Mouse (Mus musculus): ENCODE measurements around the gene Sat2.

Sat2 gene

DNA sequence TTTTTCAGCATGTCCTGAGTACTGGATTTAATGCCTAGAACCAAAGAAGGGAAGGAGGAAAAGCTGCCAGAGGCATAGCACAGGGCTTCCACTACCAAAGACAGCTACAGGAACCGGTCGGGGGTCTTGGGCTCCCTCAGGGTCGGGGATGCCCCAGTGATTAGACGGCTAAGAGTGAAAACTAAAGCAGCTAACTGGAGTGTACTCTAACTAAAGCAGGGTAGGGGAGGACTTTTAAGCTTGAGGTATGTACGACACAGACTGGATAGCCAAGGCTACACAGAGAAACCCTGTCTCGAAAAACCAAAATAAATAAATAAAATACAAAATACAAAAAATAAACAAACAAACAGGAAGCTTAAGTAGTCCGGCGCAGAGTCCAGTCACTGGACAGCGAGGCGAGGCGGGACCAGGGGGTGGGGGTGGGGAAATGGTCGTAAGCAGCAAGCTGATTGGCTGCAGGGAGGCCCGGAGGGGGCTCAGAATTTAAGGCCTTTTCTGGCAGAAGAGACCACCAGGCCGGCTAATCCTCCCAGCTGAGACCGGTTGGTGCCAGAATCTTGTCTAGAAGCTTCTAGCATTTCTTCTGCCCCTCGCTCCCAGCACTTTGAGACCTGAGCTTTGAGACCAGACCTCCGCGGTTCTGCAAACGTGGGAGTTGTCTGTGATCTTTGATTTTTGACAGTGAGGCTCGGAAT, at the start of gene Sat2:
Gene Sat2 (plus strand): TSS at position 454 of the 698 bp plus-strand sequence.
- DNase-seq (ENCODE audit: extremely low read depth, low read depth, low spot score) = no peak

DNA sequence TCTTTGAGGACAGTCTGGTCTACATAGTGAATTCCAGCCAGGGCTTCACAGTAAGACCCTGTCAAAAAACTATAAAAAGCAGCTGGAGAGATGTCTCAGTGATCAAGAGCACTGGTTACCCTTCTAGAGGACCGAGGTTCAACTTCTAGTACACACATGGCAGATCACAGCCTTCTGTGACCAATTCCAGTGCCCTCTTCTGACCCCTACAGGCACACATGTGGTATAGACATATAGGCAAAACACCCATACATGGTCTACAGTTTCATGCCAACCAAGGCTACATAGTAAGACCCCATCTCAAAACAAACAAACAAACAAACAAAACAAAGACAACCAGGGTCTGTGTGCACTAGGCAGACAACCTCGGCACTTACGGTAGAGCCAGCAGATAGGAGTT, 46.6 kb upstream of the Sat2 start:
- DNase-seq (ENCODE audit: extremely low read depth, low read depth, low spot score) = no peak

DNA sequence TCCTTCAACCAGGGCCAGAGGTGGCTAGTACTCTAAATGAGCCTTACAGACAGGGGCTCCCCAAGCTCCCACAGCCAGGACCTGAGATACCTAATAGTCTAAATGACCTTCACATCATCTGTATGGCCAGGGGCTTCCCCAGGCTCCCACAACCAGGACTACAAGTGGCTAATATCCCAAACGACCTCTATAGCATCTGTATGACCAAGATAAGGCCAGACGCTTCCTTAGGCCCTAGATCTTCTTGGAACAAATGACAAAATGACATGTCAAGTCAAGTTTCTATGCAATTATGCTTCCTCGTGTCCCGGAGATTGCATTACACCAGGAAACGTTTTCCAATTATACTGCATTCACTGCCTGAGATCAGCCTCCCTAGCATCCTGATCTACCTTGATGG, 45.5 kb upstream of the Sat2 start:
- no peak for DNase-seq (ENCODE audit: extremely low read depth, low read depth, low spot score)

DNA sequence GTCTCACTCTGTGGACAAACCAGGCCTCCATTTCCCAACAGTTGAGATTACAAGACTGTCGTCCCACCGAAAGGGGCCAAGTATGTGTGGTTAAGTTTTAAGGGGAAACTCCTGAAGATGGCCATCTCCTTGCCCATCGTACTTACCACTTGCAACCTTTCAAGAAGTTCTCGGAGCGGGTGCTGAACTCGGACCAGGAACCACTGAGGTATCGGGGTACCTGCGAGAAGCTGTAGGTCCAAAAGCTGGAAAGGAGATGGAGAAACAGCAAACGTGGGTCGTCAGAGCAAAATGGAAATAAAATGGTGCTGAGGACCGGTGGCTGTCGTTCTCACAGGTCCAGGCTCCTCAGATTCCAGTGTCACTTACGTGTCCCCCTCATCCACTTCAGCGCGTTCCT, 43.5 kb upstream of the Sat2 start:
- no peak for DNase-seq (ENCODE audit: extremely low read depth, low read depth, low spot score)

DNA sequence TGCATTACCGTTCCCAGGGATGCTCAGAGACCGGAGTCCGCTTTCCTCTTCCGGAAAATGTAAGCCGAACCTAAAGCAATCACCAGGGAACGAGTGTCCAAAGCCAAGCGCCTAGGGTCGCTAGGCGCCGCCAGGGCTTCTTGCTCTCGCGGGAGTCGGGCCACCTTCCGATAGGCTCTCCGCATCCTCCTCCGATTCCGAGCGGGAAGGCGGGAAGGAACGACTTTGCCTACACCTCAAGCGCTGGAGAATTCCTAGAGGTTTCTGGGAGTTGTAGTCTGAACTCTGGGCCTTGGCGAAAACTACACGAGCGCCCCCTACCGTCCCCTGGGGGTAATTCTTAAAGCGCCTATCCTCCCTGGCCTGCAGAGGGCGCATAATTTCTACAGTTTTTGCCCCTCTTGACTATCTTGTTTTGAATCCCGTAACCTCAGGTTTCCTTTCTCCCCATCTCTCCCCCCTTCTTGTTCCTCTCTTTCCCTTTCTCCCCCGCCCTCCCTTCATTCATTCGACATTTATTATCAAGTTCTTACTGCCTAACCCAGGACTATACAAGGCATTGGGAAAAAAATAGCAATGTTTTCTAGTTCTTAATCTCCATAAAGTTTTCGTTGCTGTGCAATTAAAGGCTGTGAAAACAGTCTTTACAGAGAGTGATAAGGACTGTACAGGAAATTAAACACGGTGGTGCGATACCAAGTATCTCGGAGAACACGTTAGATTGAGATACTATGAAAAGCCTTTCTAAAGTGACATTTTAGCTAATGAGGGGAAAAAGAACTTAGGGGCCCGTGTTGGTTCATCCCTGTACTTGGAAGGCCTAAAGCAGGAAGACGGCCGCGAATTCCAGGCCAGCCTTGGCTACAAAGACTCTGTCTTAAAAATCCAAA, 42.5 kb upstream of the Sat2 start:
- peak; percentile 83 for DNase-seq (ENCODE audit: extremely low read depth, low read depth, low spot score)

DNA sequence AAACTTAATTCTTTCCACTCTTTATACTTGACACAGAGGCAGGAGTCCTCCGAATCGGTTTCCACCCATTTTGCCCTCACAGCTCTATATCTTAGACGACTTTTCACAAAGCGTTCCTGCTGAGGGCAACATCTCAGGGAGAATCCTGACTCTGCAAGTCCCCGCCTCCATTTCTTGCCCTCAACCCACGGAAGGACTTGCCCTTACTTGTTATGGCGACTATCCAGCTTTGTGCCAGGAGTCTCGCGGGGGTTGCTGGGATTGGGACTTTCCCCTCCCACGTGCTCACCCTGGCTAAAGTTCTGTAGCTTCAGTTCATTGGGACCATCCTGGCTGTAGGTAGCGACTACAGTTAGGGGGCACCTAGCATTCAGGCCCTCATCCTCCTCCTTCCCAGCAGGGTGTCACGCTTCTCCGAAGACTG, 41.7 kb upstream of the Sat2 start, which contains the start of the genes Wrap53 and Trp53:
Gene Wrap53 (minus strand): TSS at position 165 of the 424 bp plus-strand sequence.
Gene Trp53 (plus strand): TSS at position 269 of the 424 bp plus-strand sequence.
- DNase-seq (ENCODE audit: extremely low read depth, low read depth, low spot score) = peak; percentile 62

DNA sequence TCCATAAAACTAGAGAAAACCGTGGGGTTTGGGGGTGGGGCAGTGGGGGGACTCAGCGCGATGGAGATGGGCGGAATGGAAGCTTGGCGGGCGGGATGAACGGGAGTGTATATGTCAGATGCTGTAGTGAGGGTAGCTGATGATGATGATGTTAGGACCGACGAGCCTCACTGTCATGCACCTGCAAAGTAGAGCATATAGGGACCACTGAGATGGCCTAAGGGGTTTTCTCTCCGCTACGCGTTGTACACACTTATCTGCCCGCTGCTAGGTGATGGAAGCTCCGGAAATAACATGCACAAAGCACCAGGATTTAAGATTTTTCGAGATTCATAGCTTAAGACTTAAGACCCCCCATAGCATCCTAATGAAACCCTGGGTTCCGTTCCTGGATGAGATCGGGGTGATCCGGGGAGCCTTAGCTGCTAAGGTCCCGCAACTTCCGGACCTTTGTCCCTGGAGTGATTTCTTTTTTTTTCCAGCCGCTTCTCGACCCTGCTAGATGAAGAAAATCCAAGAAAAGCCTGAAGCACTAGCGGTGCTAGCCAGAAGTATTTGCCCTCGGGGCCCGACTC, 41.2 kb upstream of the Sat2 start:
- no peak for DNase-seq (ENCODE audit: extremely low read depth, low read depth, low spot score)

DNA sequence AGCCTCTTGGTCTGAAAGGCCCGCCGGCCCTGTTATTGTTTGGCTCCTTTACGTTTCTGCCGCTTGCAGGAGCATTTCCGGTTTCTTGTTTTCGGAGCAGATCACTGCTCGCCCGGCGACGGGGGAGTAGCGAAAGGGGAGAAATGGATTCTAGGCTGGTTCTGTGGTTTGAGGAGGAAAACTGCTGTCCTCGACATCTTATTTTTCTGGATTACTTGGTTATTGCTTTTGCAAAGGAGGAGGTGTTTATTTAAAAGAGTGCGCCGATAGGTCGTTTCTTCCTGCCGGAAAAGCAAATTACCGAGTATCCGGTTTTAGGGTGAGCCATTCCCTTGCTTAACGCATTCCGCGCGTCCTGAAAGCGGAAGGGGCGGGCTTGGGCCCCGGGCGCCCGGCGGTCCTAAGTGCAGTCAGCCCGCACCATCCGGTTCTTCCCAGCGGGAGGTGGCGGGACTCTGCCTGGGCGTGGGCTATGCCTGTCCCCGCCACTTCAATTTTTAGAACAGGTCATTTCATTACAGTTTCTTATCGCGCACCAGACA, 40.6 kb upstream of the Sat2 start:
- peak; percentile 64 for DNase-seq (ENCODE audit: extremely low read depth, low read depth, low spot score)

DNA sequence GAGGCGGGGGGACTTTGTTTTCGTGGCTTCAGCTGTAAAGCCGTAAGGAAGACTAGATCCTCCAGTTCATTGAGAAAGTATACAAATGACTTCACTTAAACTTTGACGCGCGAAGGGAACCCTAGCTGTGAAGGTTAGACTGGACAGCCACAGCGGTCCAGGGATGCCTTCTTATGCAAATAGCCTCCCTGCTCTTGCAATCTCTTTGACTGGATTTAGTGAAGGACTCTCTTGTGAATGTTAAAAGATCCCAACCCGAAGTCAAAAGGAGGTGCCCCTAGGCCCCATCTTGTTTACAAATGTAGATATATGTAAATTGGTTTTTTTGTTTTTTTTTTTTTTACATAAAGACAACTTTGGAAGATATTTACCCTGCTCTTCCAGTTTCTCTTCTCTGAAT, 40.0 kb upstream of the Sat2 start:
- DNase-seq (ENCODE audit: extremely low read depth, low read depth, low spot score) = no peak

DNA sequence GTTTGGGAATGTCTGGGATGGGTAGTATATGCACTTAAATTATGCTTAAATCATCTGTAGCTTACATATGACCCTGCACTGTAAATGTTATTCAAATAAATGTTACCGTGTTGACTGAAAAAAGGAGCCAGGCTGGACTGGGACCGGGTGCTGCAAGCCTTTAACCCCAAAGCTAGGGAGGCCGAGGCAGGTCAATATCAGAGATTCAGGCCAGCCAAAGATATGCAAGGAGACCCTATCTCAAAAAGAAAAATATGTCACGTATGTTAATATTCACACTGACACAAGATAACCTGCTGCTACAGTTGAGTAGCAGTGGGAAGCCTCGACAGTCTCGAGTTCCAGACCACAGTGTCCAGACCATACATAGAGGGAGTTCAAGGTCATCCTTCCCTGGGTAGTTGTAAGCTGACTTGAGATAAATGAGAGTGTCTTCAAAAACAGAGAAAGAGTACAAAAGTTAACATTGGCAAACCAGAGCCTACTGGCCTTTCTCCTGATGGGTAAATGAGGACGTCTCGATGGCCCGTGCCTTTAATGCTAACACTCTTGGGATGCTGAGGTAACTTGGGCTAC, 39.5 kb upstream of the Sat2 start:
- no peak for DNase-seq (ENCODE audit: extremely low read depth, low read depth, low spot score)

DNA sequence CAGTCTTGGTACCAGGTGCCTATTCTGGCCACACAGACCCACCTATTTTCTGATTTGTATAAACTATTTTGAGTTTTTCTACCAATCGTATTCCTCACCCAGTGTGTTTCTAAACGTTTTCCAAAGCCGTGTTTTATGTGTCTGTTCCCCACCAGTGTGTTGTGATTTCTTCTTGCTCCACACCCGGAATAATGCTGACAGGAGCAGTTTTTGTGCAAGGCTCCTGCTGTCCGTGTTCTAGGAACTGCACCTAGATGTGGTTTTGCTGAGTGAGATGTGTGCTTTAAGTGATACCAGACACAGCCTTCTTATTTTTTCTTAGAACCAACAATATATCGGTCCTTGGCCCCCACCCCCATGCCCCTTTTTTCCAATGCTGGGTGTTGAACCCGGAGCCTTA, 37.8 kb upstream of the Sat2 start:
- DNase-seq (ENCODE audit: extremely low read depth, low read depth, low spot score) = no peak

DNA sequence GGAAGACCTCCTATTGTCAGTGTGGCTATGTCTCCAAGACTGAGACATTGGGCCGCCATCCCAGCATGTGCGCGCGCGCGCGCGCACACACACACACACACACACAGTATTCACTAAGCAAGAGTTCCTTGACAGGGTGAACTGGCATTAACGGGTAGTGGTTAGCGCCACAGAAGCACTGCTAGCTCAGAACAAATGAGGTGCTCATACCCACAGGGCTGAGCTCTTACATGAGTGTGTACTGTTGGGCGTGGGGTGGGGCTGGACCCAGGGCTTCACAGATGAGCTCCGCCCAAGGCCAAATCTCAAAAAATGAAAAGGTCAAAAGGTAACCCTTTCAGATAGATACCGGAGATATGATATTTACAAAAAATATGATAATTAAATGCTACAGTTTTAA, 36.9 kb upstream of the Sat2 start:
- no peak for DNase-seq (ENCODE audit: extremely low read depth, low read depth, low spot score)

DNA sequence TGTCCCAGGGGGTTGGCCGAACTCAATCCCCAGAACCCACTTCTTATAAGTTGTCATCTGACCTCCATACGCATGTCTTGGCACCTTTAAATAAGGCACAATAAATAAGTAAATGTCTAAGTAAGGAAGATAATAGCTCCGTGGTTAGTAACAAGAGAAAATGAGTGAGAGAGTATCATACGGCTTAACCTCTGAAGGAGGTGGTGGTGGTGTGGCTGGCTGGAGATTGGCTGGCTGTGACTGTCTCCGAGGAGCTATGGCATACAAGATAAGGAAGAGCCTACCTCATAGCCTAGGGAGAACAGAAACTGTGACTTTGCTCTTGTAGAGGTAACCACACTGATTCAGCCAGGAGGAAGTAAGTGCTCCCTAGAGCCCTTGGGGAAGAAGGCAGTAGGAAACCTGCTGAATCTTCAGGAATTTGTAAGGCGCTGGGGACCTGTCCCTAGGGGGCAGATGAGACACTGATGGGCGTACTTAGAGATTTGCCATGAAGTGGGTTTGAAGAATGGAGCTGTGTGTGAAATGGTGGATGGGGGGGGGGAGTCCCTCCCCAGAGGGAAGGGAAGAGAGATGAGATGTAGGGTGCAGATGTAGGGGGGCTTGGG, 36.0 kb upstream of the Sat2 start:
- no peak for DNase-seq (ENCODE audit: extremely low read depth, low read depth, low spot score)

DNA sequence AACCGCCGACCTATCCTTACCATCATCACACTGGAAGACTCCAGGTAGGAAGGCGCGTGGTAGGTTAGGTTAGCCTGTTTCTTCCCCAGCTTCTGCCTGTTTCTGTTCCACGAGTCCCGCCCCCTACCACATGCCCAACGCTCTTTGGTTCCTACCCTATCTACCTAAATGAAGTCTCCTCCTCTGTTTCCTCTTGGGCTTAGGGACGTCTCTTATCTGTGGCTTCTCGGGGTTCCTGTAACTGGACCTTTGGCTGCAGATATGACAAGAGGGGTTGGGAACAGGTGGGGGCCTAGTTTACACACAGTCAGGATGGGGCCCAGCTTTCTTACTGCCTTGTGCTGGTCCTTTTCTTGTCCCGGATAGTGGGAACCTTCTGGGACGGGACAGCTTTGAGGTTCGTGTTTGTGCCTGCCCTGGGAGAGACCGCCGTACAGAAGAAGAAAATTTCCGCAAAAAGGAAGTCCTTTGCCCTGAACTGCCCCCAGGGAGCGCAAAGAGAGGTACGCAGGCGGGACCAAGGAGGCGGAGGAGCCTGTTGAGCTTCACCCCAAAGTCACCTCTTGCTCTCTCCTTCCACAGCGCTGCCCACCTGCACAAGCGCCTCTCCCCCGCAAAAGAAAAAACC, 32.5 kb upstream of the Sat2 start:
- no peak for DNase-seq (ENCODE audit: extremely low read depth, low read depth, low spot score)

DNA sequence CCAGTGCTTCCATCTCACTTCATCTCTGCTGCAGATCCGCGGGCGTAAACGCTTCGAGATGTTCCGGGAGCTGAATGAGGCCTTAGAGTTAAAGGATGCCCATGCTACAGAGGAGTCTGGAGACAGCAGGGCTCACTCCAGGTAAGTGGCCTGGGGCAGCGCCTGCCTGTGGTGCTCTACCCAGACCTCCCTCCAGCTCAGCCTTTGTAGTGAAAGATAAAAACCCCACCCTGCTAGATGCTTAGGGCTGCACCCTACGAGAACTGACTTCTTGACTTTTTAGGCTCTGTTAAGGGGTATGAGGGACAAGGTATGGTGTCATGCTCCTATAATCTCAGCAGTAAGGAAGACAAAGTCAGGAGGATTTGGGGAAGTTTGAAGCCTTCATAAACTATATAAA, 31.2 kb upstream of the Sat2 start:
- no peak for DNase-seq (ENCODE audit: extremely low read depth, low read depth, low spot score)

DNA sequence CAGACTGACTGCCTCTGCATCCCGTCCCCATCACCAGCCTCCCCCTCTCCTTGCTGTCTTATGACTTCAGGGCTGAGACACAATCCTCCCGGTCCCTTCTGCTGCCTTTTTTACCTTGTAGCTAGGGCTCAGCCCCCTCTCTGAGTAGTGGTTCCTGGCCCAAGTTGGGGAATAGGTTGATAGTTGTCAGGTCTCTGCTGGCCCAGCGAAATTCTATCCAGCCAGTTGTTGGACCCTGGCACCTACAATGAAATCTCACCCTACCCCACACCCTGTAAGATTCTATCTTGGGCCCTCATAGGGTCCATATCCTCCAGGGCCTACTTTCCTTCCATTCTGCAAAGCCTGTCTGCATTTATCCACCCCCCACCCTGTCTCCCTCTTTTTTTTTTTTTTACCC, 30.4 kb upstream of the Sat2 start:
- DNase-seq (ENCODE audit: extremely low read depth, low read depth, low spot score) = no peak

DNA sequence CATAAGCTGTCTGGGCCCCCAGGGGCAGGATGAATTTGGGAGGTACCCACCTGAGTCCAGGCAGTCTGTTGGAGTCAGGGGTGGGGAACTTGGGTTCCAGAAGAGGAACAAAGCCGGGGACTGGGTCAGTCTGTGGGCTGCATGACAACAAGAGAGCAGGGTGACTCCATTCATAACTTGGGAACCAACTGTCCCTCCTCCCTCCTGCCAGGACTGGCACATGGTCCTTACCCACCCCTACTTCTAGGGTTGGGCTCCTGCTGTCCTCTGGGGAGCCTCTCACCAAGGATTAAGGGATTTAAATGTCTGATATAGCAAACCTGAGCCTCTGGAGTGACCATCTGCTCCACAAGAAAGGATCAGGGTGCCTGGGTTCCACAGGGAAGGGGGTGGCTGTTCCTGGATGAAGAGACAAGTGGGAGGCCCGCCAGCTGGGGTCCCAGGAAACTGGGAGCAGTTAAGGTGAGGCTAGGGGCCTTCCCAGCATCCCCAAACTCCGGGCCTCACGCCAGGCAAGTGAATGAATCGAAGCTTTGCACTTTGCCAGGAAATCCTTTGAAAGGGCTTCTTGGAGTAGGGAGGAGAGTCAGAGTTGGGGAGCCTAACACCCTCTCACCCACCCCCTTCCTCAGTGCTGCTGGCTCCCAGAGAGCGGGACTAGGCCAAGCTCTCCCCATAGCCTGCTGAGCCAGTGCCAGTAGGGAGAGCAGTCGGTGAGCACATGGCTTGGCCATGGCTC, 29.8 kb upstream of the Sat2 start:
- DNase-seq (ENCODE audit: extremely low read depth, low read depth, low spot score) = no peak

DNA sequence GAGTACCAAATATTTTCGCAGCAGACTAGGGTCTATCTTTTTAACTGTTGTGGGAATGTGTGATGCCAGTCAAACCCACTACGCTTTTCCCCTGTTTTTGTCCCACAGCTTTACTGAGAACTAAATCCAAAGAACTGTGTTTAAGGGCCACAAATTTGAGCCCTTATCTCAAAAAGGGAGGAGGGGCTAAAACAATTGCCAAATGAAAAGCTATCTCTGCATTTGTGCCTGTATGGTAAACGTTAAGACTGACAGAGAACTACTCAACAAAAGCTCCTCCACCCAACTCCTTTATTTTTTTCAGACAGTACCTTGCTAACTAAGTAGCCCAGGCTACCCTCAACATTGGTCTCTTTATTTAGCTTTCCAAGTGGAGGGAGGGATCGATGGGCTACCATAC, 29.0 kb upstream of the Sat2 start:
- no peak for DNase-seq (ENCODE audit: extremely low read depth, low read depth, low spot score)

DNA sequence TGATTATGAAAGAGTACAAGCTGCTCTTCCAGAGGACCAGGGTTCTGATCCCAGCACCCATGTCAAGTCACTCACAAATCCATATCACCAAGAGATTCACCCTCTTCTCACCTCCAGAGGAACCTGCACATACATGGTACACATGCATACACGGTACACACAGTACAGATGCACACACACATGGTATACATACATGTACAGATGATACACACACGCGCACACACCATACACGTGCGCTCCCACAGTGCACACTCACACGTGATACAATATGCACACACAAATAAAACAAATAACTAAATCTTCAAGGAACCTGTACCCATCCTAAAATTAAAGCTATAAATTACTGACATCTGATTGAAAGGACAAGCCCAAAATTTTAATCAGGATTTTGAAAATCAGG, 27.0 kb upstream of the Sat2 start:
- no peak for DNase-seq (ENCODE audit: extremely low read depth, low read depth, low spot score)

DNA sequence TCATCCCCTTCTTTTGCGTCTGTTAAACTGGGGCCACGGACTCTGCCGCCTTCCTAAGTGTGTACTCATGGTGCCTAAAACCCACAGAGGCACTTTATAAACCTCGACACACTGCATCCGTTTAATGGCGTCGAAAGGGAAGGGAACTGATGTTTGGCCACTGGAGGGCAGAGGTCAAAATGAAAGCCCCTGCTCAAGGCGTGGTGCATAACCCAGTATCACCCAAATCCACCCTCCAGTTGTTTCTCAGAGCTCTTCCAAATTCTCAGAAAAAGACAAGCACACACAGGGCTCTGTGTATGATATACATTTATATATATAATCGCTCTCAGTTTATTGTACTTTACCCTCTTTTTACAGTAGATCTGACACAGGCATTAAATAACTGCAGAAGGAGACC, 22.4 kb upstream of the Sat2 start:
- DNase-seq (ENCODE audit: extremely low read depth, low read depth, low spot score) = no peak

Measured in fat pad, adult 2 months (tissue).